Mouse (Mus musculus) leukemia stem cell, adult 10-12 weeks (primary cell): ENCODE measurements around the gene H2-M5. TPM values are rescaled to one million over a fixed set of nuclear protein-coding genes. Genes with fewer than 3 reads are reported as not detected.

Experiments
- polyA plus RNA-seq: library from polyadenylated mRNA; stranded (reverse); fragments of >175 nt; gene quantifications from 2 replicates; pipeline ENCODE4 v1.2.3, GENCODE M21; 2012; ENCODE audit warnings: low replicate concordance

The H2-M5 gene
- polyA plus RNA-seq, result 0.07 TPM in 1 of 2 replicates, not detected in the other

GRCm38 (mm10) chr17:36989437-36989836, at the start of gene H2-M5:
TSS of gene H2-M5 (minus strand) at chr17:36989537.

GRCm38 (mm10) chr17:37022628-37023576, 33.6 kb upstream of the H2-M5 start, which contains the start of gene Mog:
TSS of gene Mog (minus strand) at chr17:37023398.

GRCm38 (mm10) chr17:37000863-37001262, 11.5 kb upstream of the H2-M5 start, which contains the start of gene Zfp57:
TSS of gene Zfp57 (plus strand) at chr17:37001163.

GRCm38 (mm10) chr17:36981221-36981813, 8.0 kb downstream of the H2-M5 start, which contains the start of gene 2410137M14Rik:
TSS of gene 2410137M14Rik (minus strand) at chr17:36981237.

GRCm38 (mm10) chr17:36957999-36958743, 31.2 kb downstream of the H2-M5 start, which contains the start of the genes Znrd1 and Znrd1as:
TSS of gene Znrd1 (minus strand) at chr17:36958559.
TSS of gene Znrd1as (plus strand) at chr17:36958592.

GRCm38 (mm10) chr17:36950981-36951947, 38.1 kb downstream of the H2-M5 start, which contains the start of gene Ppp1r11:
TSS of gene Ppp1r11 (minus strand) at chr17:36951741.

GRCm38 (mm10) chr17:36942791-36943471, 46.4 kb downstream of the H2-M5 start, which contains the start of gene Rnf39:
TSS of gene Rnf39 (plus strand) at chr17:36942918.

Other genes with a start within 250 kb of the H2-M5 start
- gene H2-M10.5, start 216.6 kb downstream of the H2-M5 start, polyA plus RNA-seq, result not detected in 2 replicates
- not detected in 2 replicates for gene H2-M10.6, start 177.4 kb downstream of the H2-M5 start, polyA plus RNA-seq
- 19.6 and 19.7 TPM in 2 replicates for gene Trim26, start 152.4 kb downstream of the H2-M5 start, polyA plus RNA-seq
- 0.34 and 0.50 TPM in 2 replicates for gene Trim15, start 122.3 kb downstream of the H2-M5 start, polyA plus RNA-seq
- 9.5 and 47.5 TPM in 2 replicates for gene Trim10, start 120.0 kb downstream of the H2-M5 start, polyA plus RNA-seq
- gene Trim40, start 99.4 kb downstream of the H2-M5 start, polyA plus RNA-seq, result not detected in 2 replicates
- not detected in 2 replicates for gene Trim31, start 91.4 kb downstream of the H2-M5 start, polyA plus RNA-seq
- gene Rnf39, start 46.6 kb downstream of the H2-M5 start, polyA plus RNA-seq, result 0.11 TPM in 1 of 2 replicates, not detected in the other
- 87.0 and 326 TPM in 2 replicates for gene Ppp1r11, start 37.8 kb downstream of the H2-M5 start, polyA plus RNA-seq
- 1.0 and 4.8 TPM in 2 replicates for gene Znrd1, start 31.0 kb downstream of the H2-M5 start, polyA plus RNA-seq
- 0.19 TPM in 1 of 2 replicates, not detected in the other for gene Znrd1as, start 30.9 kb downstream of the H2-M5 start, polyA plus RNA-seq
- not detected in 2 replicates for gene 2410137M14Rik, start 8.3 kb downstream of the H2-M5 start, polyA plus RNA-seq
- gene Zfp57, start 11.6 kb upstream of the H2-M5 start, polyA plus RNA-seq, result 0.12 and 0.82 TPM in 2 replicates
- gene Mog, start 33.9 kb upstream of the H2-M5 start, polyA plus RNA-seq, result not detected in 2 replicates
- gene Gabbr1, start 56.4 kb upstream of the H2-M5 start, polyA plus RNA-seq, result 15.3 and 37.9 TPM in 2 replicates
- not detected in 2 replicates for gene Olfr90, start 99.0 kb upstream of the H2-M5 start, polyA plus RNA-seq
- gene Olfr91, start 108.7 kb upstream of the H2-M5 start, polyA plus RNA-seq, result not detected in 2 replicates
- not detected in 2 replicates for gene Olfr92, start 130.6 kb upstream of the H2-M5 start, polyA plus RNA-seq
- gene Olfr93, start 172.0 kb upstream of the H2-M5 start, polyA plus RNA-seq, result not detected in 2 replicates
- not detected in 2 replicates for gene Ubd, start 204.4 kb upstream of the H2-M5 start, polyA plus RNA-seq
- gene Olfr94, start 211.5 kb upstream of the H2-M5 start, polyA plus RNA-seq, result not detected in 2 replicates
- gene Olfr95, start 223.6 kb upstream of the H2-M5 start, polyA plus RNA-seq, result not detected in 2 replicates
- gene Olfr96, start 230.6 kb upstream of the H2-M5 start, polyA plus RNA-seq, result not detected in 2 replicates
- not detected in 2 replicates for gene Olfr97, start 247.8 kb upstream of the H2-M5 start, polyA plus RNA-seq